Mouse (Mus musculus): Measurements from ENCODE around the gene Fgf15. TPM values are rescaled to one million over a fixed set of nuclear protein-coding genes. Genes with fewer than 3 reads are reported as not detected.

Gene Fgf15
- polyA plus RNA-seq, 2 experiments, result 0.13 TPM; not detected in 1

GRCm38 (mm10) chr7:144857826-144858342, 38.4 kb upstream of the Fgf15 start:
- WGBS, result 73% methylated on average over 3 of the region's 3 CpGs
- no peaks in the 10 kb centered on the region for H3K9me3 ChIP-seq (ENCODE audit: control insufficient read depth, low read length)
- H3K4me2 ChIP-seq (replicated peaks; ENCODE audit: low read depth, low read length, severe bottlenecking), result no peak overlapping the region
- TF ChIP-seq POLR2A (IDR thresholded peaks at IDR 0.05; ENCODE audit: borderline replicate concordance, extremely low read depth, insufficient read depth, insufficient read length), result no peak
- H3K4me1 ChIP-seq (ENCODE audit: control insufficient read depth, insufficient read depth, low read length), result no peaks in the 10 kb centered on the region
- H3K4me3 ChIP-seq (replicated peaks; ENCODE audit: low read length), result no peak overlapping the region
- no peak overlapping the region for H3K9ac ChIP-seq (ENCODE audit: low read depth, low read length, severe bottlenecking)
- peaks cover 33% of the 10 kb centered on the region for H3K27me3 ChIP-seq (ENCODE audit: control insufficient read depth, insufficient read depth, low read length)
- no peak overlapping the region for H3K27ac ChIP-seq (replicated peaks; ENCODE audit: low read depth, low read length)
- ATAC-seq (ENCODE audit: low FRiP score, low read depth) (no peak), DNase-seq (ENCODE audit: low spot score) (no peak)
- H3K36me3 ChIP-seq (ENCODE audit: control insufficient read depth, insufficient read depth, low read length), result no peaks in the 10 kb centered on the region

DNA sequence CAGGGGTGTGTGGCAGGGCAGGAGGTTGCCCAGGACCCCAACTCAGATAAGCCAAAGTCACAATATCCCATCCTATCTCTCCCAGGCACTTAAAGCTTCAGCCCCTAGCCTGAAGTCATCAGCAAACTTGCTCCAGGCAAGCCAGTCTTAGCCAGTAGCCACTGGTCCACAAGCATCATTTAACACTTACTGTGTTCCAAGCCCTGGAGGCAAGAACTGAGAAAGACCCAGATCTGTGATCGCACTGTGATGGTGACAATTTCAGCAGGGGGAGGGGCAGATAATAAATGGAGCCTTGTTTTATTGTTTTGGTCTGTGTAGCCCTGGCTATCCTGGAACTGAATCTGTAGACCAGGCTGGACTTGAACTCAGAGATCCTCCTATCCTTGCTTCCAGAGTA, 37.6 kb upstream of the Fgf15 start:
- H3K36me3 ChIP-seq (ENCODE audit: control insufficient read depth, insufficient read depth, low read length), result no peaks in the 10 kb centered on the region
- no peak overlapping the region for H3K9ac ChIP-seq (ENCODE audit: low read depth, low read length, severe bottlenecking)
- H3K27me3 ChIP-seq (ENCODE audit: control insufficient read depth, insufficient read depth, low read length), result peaks cover 40% of the 10 kb centered on the region
- 75% methylated on average over 1 of the region's 1 CpGs for WGBS
- no peak overlapping the region for H3K4me2 ChIP-seq (replicated peaks; ENCODE audit: low read depth, low read length, severe bottlenecking)
- no peak for ATAC-seq (ENCODE audit: low FRiP score, low read depth)
- no peak overlapping the region for H3K27ac ChIP-seq (replicated peaks; ENCODE audit: low read depth, low read length)
- H3K4me1 ChIP-seq (ENCODE audit: control insufficient read depth, insufficient read depth, low read length), result no peaks in the 10 kb centered on the region
- no peak for DNase-seq (ENCODE audit: low spot score)
- no peaks in the 10 kb centered on the region for H3K9me3 ChIP-seq (ENCODE audit: control insufficient read depth, low read length)
- no peak for TF ChIP-seq POLR2A (IDR thresholded peaks at IDR 0.05; ENCODE audit: borderline replicate concordance, extremely low read depth, insufficient read depth, insufficient read length)
- no peak overlapping the region for H3K4me3 ChIP-seq (replicated peaks; ENCODE audit: low read length)

- Histone ChIP-seq H3K9ac (ENCODE audit: low read depth, low read length, severe bottlenecking) (no peak overlapping the region; the same call in 1 of the 2 replicates), H3K4me3 (replicated peaks; ENCODE audit: low read length) (peak overlapping the region; percentile 23), H3K4me2 (replicated peaks; ENCODE audit: low read depth, low read length, severe bottlenecking) (peak overlapping the region; percentile 31; the same call in 1 of the 2 replicates), H3K27ac (replicated peaks; ENCODE audit: low read depth, low read length) (no peak overlapping the region), H3K36me3 (ENCODE audit: control insufficient read depth, insufficient read depth, low read length) (no peaks in the 10 kb centered on the region), H3K4me1 (ENCODE audit: control insufficient read depth, insufficient read depth, low read length) (no peaks in the 10 kb centered on the region), H3K27me3 (ENCODE audit: control insufficient read depth, insufficient read depth, low read length) (peaks cover 62% of the 10 kb centered on the region), H3K9me3 (ENCODE audit: control insufficient read depth, low read length) (no peaks in the 10 kb centered on the region)
- no peak for ATAC-seq (ENCODE audit: low FRiP score, low read depth)
- no peak for TF ChIP-seq POLR2A (IDR thresholded peaks at IDR 0.05; ENCODE audit: borderline replicate concordance, extremely low read depth, insufficient read depth, insufficient read length)
- no peak for DNase-seq (ENCODE audit: low spot score)
- under 1% methylated on average over 49 of the region's 72 CpGs for WGBS
Measured at GRCm38 (mm10) chr7:144861056-144861768, 35.1 kb upstream of the Fgf15 start.

GRCm38 (mm10) chr7:144861769-144862070, 34.6 kb upstream of the Fgf15 start:
- Histone ChIP-seq H3K9me3 (ENCODE audit: control insufficient read depth, low read length) (no peaks in the 10 kb centered on the region), H3K9ac (ENCODE audit: low read depth, low read length, severe bottlenecking) (no peak overlapping the region; the same call in 1 of the 2 replicates), H3K4me1 (ENCODE audit: control insufficient read depth, insufficient read depth, low read length) (no peaks in the 10 kb centered on the region), H3K36me3 (ENCODE audit: control insufficient read depth, insufficient read depth, low read length) (no peaks in the 10 kb centered on the region), H3K27me3 (ENCODE audit: control insufficient read depth, insufficient read depth, low read length) (peaks cover 66% of the 10 kb centered on the region), H3K4me2 (replicated peaks; ENCODE audit: low read depth, low read length, severe bottlenecking) (peak overlapping the region; percentile 31; the same call in 1 of the 2 replicates), H3K27ac (replicated peaks; ENCODE audit: low read depth, low read length) (no peak overlapping the region), H3K4me3 (replicated peaks; ENCODE audit: low read length) (peak overlapping the region; percentile 23)
- ATAC-seq (ENCODE audit: low FRiP score, low read depth) (no peak), DNase-seq (ENCODE audit: low spot score) (no peak)
- no peak for TF ChIP-seq POLR2A (IDR thresholded peaks at IDR 0.05; ENCODE audit: borderline replicate concordance, extremely low read depth, insufficient read depth, insufficient read length)
- WGBS, result under 1% methylated on average over 25 of the region's 28 CpGs

DNA sequence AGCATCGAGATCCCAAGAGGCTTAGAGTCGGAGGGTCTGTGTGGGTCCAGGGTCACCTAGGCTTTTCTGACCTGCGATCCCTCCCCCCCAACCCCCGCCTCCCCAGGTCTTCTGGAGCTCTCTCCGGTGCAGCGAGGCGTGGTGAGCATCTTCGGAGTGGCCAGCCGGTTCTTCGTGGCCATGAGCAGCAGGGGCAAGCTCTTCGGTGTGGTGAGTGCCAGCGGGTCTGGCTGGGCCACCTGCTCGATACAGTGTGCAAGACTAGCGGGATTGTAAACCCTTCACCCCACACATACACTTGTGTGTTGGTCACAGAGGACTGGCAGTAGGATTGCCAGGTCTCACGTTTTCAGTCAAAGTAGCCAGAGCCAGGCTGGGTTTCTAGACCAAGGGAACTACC, 34.2 kb upstream of the Fgf15 start:
- H3K4me3 ChIP-seq (replicated peaks; ENCODE audit: low read length), result peak overlapping the region; percentile 23; the same call in 1 of the 2 replicates
- ATAC-seq (ENCODE audit: low FRiP score, low read depth), result no peak
- peaks cover 69% of the 10 kb centered on the region for H3K27me3 ChIP-seq (ENCODE audit: control insufficient read depth, insufficient read depth, low read length)
- 6% methylated on average over 15 of the region's 15 CpGs for WGBS
- H3K27ac ChIP-seq (replicated peaks; ENCODE audit: low read depth, low read length), result no peak overlapping the region
- no peaks in the 10 kb centered on the region for H3K36me3 ChIP-seq (ENCODE audit: control insufficient read depth, insufficient read depth, low read length)
- TF ChIP-seq POLR2A (IDR thresholded peaks at IDR 0.05; ENCODE audit: borderline replicate concordance, extremely low read depth, insufficient read depth, insufficient read length), result no peak
- no peak for DNase-seq (ENCODE audit: low spot score)
- no peak overlapping the region for H3K9ac ChIP-seq (ENCODE audit: low read depth, low read length, severe bottlenecking)
- H3K4me1 ChIP-seq (ENCODE audit: control insufficient read depth, insufficient read depth, low read length), result no peaks in the 10 kb centered on the region
- H3K4me2 ChIP-seq (replicated peaks; ENCODE audit: low read depth, low read length, severe bottlenecking), result peak overlapping the region; percentile 31; the same call in 1 of the 2 replicates
- H3K9me3 ChIP-seq (ENCODE audit: control insufficient read depth, low read length), result no peaks in the 10 kb centered on the region

All from limb, embryonic 14.5 days (tissue).